Mouse (Mus musculus) heart, embryonic 13.5 days (tissue): ENCODE data around the gene Uggt1. TPM values are rescaled to one million over a fixed set of nuclear protein-coding genes. Genes with fewer than 3 reads are reported as not detected.

Experiments used
- ATAC-seq: fragments of 200-750 bp; cut with Nextera tagmentation; 2 replicates; pipeline ENCODE4 v1.8.0; 2017; ENCODE audit warnings: moderate TSS enrichment; ENCODE audit not compliant: insufficient number of reproducible peaks, low FRiP score, low TSS enrichment; ENCODE audit errors: extremely low read depth
- H3K27ac ChIP-seq: fragments of 300-500 bp; sonication (generic); replicated peaks from 2 replicates; pipeline ENCODE4 v1.5.1; 2015; ENCODE audit warnings: moderate library complexity, mild to moderate bottlenecking, inconsistent platforms
- H3K27me3 ChIP-seq: fragments of 300-500 bp; sonication (generic); replicated peaks from 2 replicates; pipeline ENCODE4 v1.6.1; 2015; ENCODE audit warnings: mild to moderate bottlenecking, inconsistent platforms
- H3K36me3 ChIP-seq: fragments of 300-500 bp; sonication (generic); 2 replicates; pipeline ENCODE4 v1.6.1; 2015; ENCODE audit warnings: mild to moderate bottlenecking, inconsistent platforms
- H3K4me1 ChIP-seq: fragments of 300-500 bp; sonication (generic); 2 replicates; pipeline ENCODE4 v1.6.1; 2015; ENCODE audit warnings: inconsistent platforms
- H3K4me2 ChIP-seq: fragments of 300-500 bp; sonication (generic); 2 replicates; pipeline ENCODE4 v1.6.1; 2015; ENCODE audit warnings: inconsistent platforms, mild to moderate bottlenecking, moderate library complexity
- H3K4me3 ChIP-seq: fragments of 300-500 bp; sonication (generic); 2 replicates; pipeline ENCODE4 v1.5.1; 2015; ENCODE audit warnings: moderate library complexity, mild to moderate bottlenecking, inconsistent platforms
- H3K9ac ChIP-seq: fragments of 300-500 bp; sonication (generic); 2 replicates; pipeline ENCODE4 v1.6.1; 2015; ENCODE audit warnings: inconsistent platforms, mild to moderate bottlenecking, moderate library complexity
- H3K9me3 ChIP-seq: fragments of 300-500 bp; sonication (generic); 2 replicates; pipeline ENCODE4 v1.6.1; 2016; ENCODE audit warnings: inconsistent platforms
- WGBS: fragments of 180-500 bp; shearing (Covaris S2); methylation state at CpG from one replicate; pipeline ENCODE4 v1.1.7; 2015; ENCODE audit warnings: mixed read lengths; 5-methylcytosine and 5-hydroxymethylcytosine counted together
- polyA plus RNA-seq: library from polyadenylated mRNA; unstranded; fragments of >200 nt; fragmentation: Nextera tagmentation; extraction: Ambion mirVana; gene quantifications from 2 replicates; pipeline ENCODE4 v1.2.1, GENCODE M21; 2015

Uggt1 gene
- polyA plus RNA-seq, 1 experiment from 2014 or later: 32.7 TPM

- no peaks in the 10 kb centered on the region for H3K27me3 ChIP-seq
- no peaks in the 10 kb centered on the region for H3K9me3 ChIP-seq
- H3K27ac ChIP-seq: no peak overlapping the region
- H3K4me2 ChIP-seq: no peak overlapping the region
- H3K4me3 ChIP-seq: no peak overlapping the region
- 96% methylated on average over 3 of the region's 3 CpGs for whole genome bisulfite sequencing
- ATAC-seq: no peak
- no peak overlapping the region for H3K9ac ChIP-seq
- no peaks in the 10 kb centered on the region for H3K36me3 ChIP-seq
- H3K4me1 ChIP-seq: peaks cover 3% of the 10 kb centered on the region; the same call in 1 of the 2 replicates
These were observed 129.7 kb downstream of the Uggt1 start for GRCm38 (mm10) chr1:36114844-36115243.

GRCm38 (mm10) chr1:36113670-36114069 lies 130.8 kb downstream of the Uggt1 start:
- Histone ChIP-seq H3K27ac (no peak overlapping the region), H3K4me1 (peaks cover 3% of the 10 kb centered on the region; the same call in 1 of the 2 replicates), H3K36me3 (no peaks in the 10 kb centered on the region), H3K9me3 (no peaks in the 10 kb centered on the region), H3K4me2 (no peak overlapping the region), H3K27me3 (no peaks in the 10 kb centered on the region), H3K4me3 (no peak overlapping the region), H3K9ac (no peak overlapping the region)
- ATAC-seq: no peak
- 72% methylated on average over 8 of the region's 8 CpGs for WGBS

- Histone ChIP-seq H3K27me3 (no peaks in the 10 kb centered on the region), H3K4me1 (peaks cover 3% of the 10 kb centered on the region; the same call in 1 of the 2 replicates), H3K4me2 (no peak overlapping the region), H3K9ac (no peak overlapping the region), H3K4me3 (no peak overlapping the region), H3K9me3 (no peaks in the 10 kb centered on the region), H3K36me3 (no peaks in the 10 kb centered on the region), H3K27ac (no peak overlapping the region)
- no peak for ATAC-seq
- 88% methylated on average over 3 of the region's 3 CpGs for WGBS
These were observed 131.9 kb downstream of the Uggt1 start for GRCm38 (mm10) chr1:36112665-36113064.

GRCm38 (mm10) chr1:36109987-36110386 lies 134.5 kb downstream of the Uggt1 start:
- Histone ChIP-seq H3K4me3 (no peak overlapping the region), H3K9ac (no peak overlapping the region), H3K4me2 (no peak overlapping the region), H3K27ac (no peak overlapping the region), H3K4me1 (peaks cover 4% of the 10 kb centered on the region; the same call in 1 of the 2 replicates), H3K36me3 (peaks cover 20% of the 10 kb centered on the region), H3K27me3 (no peaks in the 10 kb centered on the region), H3K9me3 (no peaks in the 10 kb centered on the region)
- WGBS: 80% methylated on average over 4 of the region's 4 CpGs
- ATAC-seq: no peak

- Histone ChIP-seq H3K9me3 (no peaks in the 10 kb centered on the region), H3K4me2 (no peak overlapping the region), H3K4me1 (peaks cover 6% of the 10 kb centered on the region; the same call in 1 of the 2 replicates), H3K4me3 (no peak overlapping the region), H3K36me3 (peaks cover 58% of the 10 kb centered on the region), H3K9ac (no peak overlapping the region), H3K27ac (no peak overlapping the region), H3K27me3 (no peaks in the 10 kb centered on the region)
- ATAC-seq: no peak
- WGBS: 85% methylated on average over 11 of the region's 11 CpGs
These were observed 138.4 kb downstream of the Uggt1 start for GRCm38 (mm10) chr1:36105917-36106706.

- H3K9ac ChIP-seq: no peak overlapping the region
- no peak overlapping the region for H3K4me2 ChIP-seq
- peaks cover 61% of the 10 kb centered on the region for H3K36me3 ChIP-seq
- H3K27me3 ChIP-seq: no peaks in the 10 kb centered on the region
- H3K4me1 ChIP-seq: peaks cover 35% of the 10 kb centered on the region
- no peak overlapping the region for H3K4me3 ChIP-seq
- H3K27ac ChIP-seq: no peak overlapping the region
- ATAC-seq: no peak
- H3K9me3 ChIP-seq: no peaks in the 10 kb centered on the region
- 72% methylated on average over 3 of the region's 3 CpGs for WGBS
These were observed 144.1 kb downstream of the Uggt1 start for GRCm38 (mm10) chr1:36100371-36100770.

GRCm38 (mm10) chr1:36098432-36098831 lies 146.1 kb downstream of the Uggt1 start:
- Histone ChIP-seq H3K9me3 (no peaks in the 10 kb centered on the region), H3K9ac (0 out of 2 replicates have a peak overlapping the region, but pooled peaks have one; percentile 6), H3K4me3 (no peak overlapping the region), H3K36me3 (peaks cover 58% of the 10 kb centered on the region), H3K4me1 (peaks cover 36% of the 10 kb centered on the region), H3K27ac (peak overlapping the region; percentile 65), H3K4me2 (0 out of 2 replicates have a peak overlapping the region, but pooled peaks have one; percentile 24), H3K27me3 (no peaks in the 10 kb centered on the region)
- ATAC-seq: no peak; the same call in 1 of the 2 replicates
- WGBS: 50% methylated on average over 4 of the region's 4 CpGs

- H3K4me1 ChIP-seq: peaks cover 54% of the 10 kb centered on the region
These were observed 148.9 kb downstream of the Uggt1 start for GRCm38 (mm10) chr1:36095423-36096272.

GRCm38 (mm10) chr1:36093741-36094140 lies 150.8 kb downstream of the Uggt1 start:
- no peak overlapping the region for H3K27ac ChIP-seq
- H3K4me1 ChIP-seq: peaks cover 68% of the 10 kb centered on the region
- no peaks in the 10 kb centered on the region for H3K9me3 ChIP-seq
- H3K4me3 ChIP-seq: no peak overlapping the region
- 92% methylated on average over 8 of the region's 8 CpGs for WGBS
- H3K36me3 ChIP-seq: peaks cover 24% of the 10 kb centered on the region
- no peak overlapping the region for H3K4me2 ChIP-seq
- ATAC-seq: no peak
- H3K9ac ChIP-seq: no peak overlapping the region
- H3K27me3 ChIP-seq: no peaks in the 10 kb centered on the region

More at GRCm38 (mm10) chr1:36095423-36096272, 148.9 kb downstream of the Uggt1 start:
- no peak overlapping the region for H3K4me3 ChIP-seq
- H3K9ac ChIP-seq: no peak overlapping the region
- 61% methylated on average over 12 of the region's 12 CpGs for WGBS
- H3K27me3 ChIP-seq: no peaks in the 10 kb centered on the region
- H3K9me3 ChIP-seq: no peaks in the 10 kb centered on the region
- peak overlapping the region; percentile 33 for H3K27ac ChIP-seq
- peak; percentile 12; the same call in 1 of the 2 replicates for ATAC-seq
- peaks cover 36% of the 10 kb centered on the region for H3K36me3 ChIP-seq
- H3K4me2 ChIP-seq: no peak overlapping the region

- Histone ChIP-seq H3K36me3 (peaks cover 31% of the 10 kb centered on the region), H3K27ac (no peak overlapping the region), H3K4me2 (no peak overlapping the region), H3K4me1 (peaks cover 70% of the 10 kb centered on the region), H3K4me3 (no peak overlapping the region), H3K27me3 (no peaks in the 10 kb centered on the region), H3K9me3 (no peaks in the 10 kb centered on the region), H3K9ac (no peak overlapping the region)
- 54% methylated on average over 6 of the region's 6 CpGs for WGBS
- no peak for ATAC-seq
These were observed 153.3 kb downstream of the Uggt1 start for GRCm38 (mm10) chr1:36091246-36091645.

GRCm38 (mm10) chr1:36090722-36091110 lies 153.8 kb downstream of the Uggt1 start:
- Histone ChIP-seq H3K9ac (peak overlapping the region; percentile 50; the same call in 1 of the 2 replicates), H3K36me3 (peaks cover 36% of the 10 kb centered on the region), H3K27me3 (no peaks in the 10 kb centered on the region), H3K4me1 (peaks cover 64% of the 10 kb centered on the region), H3K4me2 (peak overlapping the region; percentile 13; the same call in 1 of the 2 replicates), H3K9me3 (no peaks in the 10 kb centered on the region), H3K4me3 (no peak overlapping the region), H3K27ac (peak overlapping the region; percentile 68)
- ATAC-seq: no peak
- 77% methylated on average over 4 of the region's 4 CpGs for WGBS
